Mouse (Mus musculus) frontal cortex, adult 2 months (tissue): ENCODE results near the gene Slc36a2. TPM values are rescaled to one million over a fixed set of nuclear protein-coding genes. Genes with fewer than 3 reads are reported as not detected.

Experiments
- DNase-seq, 2 experiments: peaks; one replicate each; pipeline ENCODE4 v3.0.0; 2022; ENCODE audit warnings: low spot score in 1 of 2; ENCODE audit errors: extremely low spot score in 1 of 2
- polyA plus RNA-seq: library from polyadenylated mRNA; depleted of rRNA; stranded (reverse); fragments of >200 nt; gene quantifications from 2 replicates; pipeline ENCODE4 v1.2.3, GENCODE M21; 2012; rRNA removed

Gene Slc36a2
- 2.0 and 2.5 TPM in 2 replicates for polyA plus RNA-seq

DNA sequence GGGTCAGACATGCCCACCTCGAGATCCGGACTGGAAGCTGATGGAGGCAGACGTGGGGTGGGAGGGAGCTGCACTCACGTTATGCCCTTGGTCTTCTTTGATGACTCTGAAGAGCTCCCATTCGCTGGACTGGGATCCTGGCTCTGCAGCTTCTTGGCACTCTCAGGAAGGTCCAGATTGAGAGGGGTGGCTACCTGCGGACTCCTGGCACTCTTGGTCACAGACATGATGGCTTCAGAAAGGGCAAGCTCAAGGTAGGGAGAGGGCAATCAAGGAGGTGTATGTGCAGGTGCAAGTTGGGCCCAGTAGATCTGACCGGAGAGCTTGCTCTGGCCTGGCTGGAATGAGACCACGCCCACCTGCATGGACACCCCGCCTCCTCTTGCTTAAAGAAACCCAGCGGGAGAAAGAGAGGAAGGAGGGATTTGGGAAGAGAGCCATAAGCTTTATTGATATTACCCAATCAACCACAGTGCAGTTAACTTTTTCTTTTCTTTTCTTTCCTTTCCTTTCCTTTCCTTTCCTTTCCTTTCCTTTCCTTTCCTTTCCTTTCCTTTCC lies at the start of gene Slc36a2:
Slc36a2 (minus strand) TSS at position 345 of the 559 bp plus-strand sequence.
- DNase-seq: no peak

DNA sequence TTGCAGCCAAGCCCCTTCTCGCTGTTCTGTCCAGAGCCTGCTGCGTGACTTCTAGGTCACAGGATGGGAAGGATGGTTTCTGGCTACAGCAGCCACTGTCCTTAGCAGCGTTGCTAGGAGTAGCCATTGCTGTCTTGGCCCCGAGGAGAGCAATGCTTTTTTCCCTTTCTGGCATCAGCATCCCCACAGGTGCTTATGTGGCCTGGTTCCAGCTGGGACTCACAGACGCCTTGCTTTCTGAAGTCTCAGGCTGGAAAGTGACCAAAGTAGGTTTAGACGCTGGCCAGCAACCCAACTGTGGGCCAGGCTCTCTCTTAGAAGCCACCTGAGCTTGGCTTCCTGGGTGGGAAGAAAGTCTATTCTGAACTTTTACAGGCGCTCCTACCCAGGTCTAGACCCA lies 49.4 kb upstream of the Slc36a2 start:
- no peak for DNase-seq

DNA sequence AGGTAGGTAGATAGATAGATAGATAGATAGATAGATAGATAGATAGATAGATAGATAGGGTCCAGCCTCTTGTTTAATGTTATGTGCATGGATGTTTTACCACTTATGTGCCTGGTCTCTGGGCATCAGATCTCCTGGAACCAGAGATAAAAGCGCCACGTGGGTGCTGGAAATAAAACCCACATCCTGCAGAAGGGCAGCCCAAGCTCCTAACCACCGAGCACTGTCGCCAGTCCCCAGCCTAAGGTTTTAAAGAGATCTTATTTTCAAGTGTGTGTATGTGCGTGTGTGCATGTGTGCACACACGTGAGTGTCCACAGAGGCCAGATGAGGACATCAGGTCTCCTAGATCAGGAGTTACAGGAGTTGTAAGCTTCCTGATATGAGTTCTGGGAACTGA lies 46.2 kb upstream of the Slc36a2 start:
- no peak for DNase-seq

- no peak for DNase-seq
Measured at GRCm38 (mm10) chr11:55221306-55221705, 36.4 kb upstream of the Slc36a2 start.

DNA sequence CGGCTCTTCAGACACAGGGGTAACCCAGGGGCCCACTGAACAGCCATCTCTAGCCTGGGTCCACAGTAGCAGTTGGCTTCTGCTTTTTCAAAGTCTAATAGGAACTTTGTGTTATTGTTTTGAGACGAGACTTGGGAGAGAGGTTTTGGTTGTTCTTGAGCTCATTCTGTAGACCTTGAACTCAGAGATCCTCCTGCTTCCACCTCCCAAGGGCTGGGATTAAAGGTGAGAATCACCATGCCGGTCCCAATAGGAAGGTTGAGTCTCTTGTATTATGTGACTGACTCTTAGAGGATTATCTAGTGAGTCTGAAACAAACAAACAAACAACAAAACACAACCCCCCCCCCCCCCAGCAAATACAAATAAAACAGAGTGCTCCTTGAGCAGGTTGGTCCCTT lies 33.6 kb upstream of the Slc36a2 start:
- DNase-seq: no peak

GRCm38 (mm10) chr11:55217880-55218279 lies 33.0 kb upstream of the Slc36a2 start:
- DNase-seq: no peak

GRCm38 (mm10) chr11:55217418-55217817 lies 32.5 kb upstream of the Slc36a2 start:
- DNase-seq: no peak

GRCm38 (mm10) chr11:55216830-55217229 lies 32.0 kb upstream of the Slc36a2 start:
- DNase-seq: peak; percentile 68 to 79

DNA sequence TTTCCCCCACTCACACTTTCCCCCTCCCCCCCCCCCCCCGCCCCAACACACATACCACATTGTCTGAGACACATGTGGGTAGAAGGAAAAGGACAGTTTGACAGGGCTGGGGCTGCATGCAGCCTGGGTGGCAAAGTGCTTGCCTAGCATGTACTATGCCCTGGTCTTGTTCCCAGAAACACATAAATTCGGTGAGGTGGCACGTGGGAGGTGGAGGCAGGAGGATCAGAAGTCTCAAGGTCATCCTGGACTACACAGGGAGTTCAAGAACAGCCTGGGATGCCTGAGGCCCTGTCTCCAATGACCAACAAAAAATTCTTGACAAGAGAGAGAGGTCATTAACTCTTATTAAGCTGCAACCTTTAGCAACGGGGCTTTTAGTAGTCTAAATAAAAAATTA lies 31.2 kb upstream of the Slc36a2 start:
- DNase-seq: no peak

DNA sequence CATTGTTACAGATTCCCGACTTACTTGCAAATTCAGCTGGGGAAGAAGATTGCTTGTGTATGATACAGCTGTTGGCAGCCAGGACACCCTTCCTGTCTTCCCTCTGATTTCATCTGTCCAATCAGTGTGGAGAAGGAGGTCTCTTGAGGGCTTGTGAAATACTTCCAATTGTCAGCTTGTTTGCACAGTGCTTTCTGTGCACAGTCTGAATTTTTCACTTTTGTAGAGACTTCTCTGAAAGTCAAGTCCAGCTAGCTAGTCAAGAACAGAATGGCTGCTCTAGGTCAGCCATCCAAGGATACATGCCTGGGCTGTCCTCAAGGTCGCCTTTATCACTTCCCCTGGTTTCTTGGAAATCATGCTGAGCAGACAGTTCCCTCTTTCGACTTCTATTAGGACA lies 30.1 kb upstream of the Slc36a2 start:
- no peak for DNase-seq

- no peak for DNase-seq
Measured at GRCm38 (mm10) chr11:55214161-55214560, 29.3 kb upstream of the Slc36a2 start.

DNA sequence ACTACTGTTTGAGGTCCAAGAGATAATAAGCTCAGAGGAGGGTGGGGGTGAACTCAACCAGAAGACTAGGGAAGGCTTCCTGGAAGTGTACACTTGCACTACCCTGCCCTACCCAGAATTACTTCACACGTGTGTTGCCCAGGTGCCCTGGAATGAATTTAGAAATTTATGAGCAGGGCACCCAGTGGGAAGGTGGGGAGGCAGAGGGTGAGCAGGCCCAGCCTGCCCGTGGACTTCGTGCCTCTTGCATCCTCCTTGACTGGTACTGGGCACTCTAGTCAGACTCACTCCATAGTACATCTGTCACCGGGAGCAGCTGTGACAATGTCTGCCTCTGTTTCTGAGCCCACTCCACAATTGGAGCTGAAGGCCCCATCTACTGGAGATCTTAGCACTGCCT lies 28.6 kb upstream of the Slc36a2 start:
- DNase-seq: no peak

DNA sequence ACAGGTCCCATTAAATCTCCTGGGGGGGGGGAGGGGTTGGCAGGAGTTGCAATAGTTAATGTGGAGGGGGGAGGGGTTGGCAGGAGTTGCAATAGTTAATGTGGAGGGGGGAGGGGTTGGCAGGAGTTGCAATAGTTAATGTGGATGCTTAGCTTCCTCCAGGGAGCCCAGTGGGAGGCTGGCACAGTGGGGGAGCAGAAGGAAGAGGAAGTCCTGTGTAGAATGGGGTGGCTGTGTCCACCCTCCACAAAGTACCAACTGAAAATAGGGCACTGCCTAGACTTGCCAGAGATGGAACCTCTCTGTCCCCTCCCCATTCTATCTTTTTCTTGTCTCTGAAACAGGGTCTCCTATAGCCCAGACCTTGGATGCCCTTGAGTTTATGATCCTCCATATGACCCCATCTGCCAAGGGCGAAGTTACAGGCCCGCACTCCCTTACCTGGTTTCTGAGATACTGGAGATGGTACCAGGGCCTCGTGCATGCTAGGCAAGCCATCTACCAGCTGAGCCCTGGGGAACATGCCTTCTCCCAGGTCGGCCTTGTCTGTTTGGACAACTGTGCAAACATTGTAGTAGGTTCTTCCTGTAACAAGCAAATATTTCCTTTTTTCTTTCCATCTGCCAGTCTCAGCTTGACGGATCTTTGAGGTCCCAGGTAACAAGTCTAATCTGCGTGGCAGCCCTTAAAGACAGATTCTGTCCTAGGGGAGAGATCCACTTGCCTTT lies 24.9 kb upstream of the Slc36a2 start:
- DNase-seq: no peak

- no peak for DNase-seq
Measured at GRCm38 (mm10) chr11:55209032-55209431, 24.2 kb upstream of the Slc36a2 start.

DNA sequence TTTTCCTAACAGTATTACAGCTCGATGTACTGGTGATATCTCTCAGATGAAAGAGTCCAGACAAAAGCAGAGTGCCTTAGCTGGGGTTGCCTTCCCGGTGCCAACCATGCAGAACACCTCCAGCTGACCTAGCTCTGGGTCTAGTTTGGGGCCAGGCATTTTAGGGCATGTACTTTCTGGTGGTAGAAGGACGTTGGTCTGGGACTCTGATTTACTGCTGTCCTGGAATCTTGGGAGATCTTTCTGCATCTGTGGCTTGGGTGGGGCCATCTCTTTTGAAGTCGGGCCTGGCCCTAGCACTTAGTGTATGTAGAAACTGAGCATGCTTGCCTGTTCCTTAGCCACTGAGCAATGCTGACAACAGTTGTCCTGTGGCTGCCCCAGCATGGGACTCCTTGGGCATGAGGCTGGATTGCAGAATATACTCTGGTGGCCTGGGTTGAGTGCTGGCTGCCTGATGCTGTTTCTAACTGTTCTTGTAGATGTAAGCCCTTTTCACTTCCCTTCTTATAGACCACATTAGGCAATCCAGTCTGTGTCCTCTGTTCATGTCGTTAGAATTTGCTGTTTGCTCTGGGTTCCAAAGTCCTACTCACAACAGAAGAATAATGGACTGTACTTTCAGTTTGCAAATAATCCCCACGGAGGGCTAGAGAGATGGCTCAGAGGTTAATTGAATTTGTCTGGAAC lies 23.3 kb upstream of the Slc36a2 start:
- no peak for DNase-seq

GRCm38 (mm10) chr11:55204602-55205001 lies 19.7 kb upstream of the Slc36a2 start:
- DNase-seq: peak in 1 of 2 experiments; percentile 48

- DNase-seq: peak; percentile 88 to 97
Measured at GRCm38 (mm10) chr11:55204159-55204596, 19.3 kb upstream of the Slc36a2 start, which contains the start of gene Slc36a1. Gene Slc36a1, plus strand, starts transcription at chr11:55204350.

GRCm38 (mm10) chr11:55197740-55198510 lies 13.0 kb upstream of the Slc36a2 start:
- no peak for DNase-seq

GRCm38 (mm10) chr11:55197086-55197485 lies 12.2 kb upstream of the Slc36a2 start:
- DNase-seq: no peak

- no peak for DNase-seq
Measured at GRCm38 (mm10) chr11:55190216-55190615, 5.3 kb upstream of the Slc36a2 start.

- DNase-seq: no peak
Measured at GRCm38 (mm10) chr11:55187777-55188176, 2.9 kb upstream of the Slc36a2 start.
